Mouse (Mus musculus): ENCODE results near the gene Armc5. TPM values are rescaled to one million over a fixed set of nuclear protein-coding genes. Genes with fewer than 3 reads are reported as not detected.

Armc5 gene
- total RNA-seq, 2 experiments from 2014 or later: 13.0 to 13.4 TPM

GRCm38 (mm10) chr7:128244410-128245025 lies 7.4 kb downstream of the Armc5 start:
- no peak for DNase-seq (ENCODE audit: low spot score in 2 of 2)
- intact Hi-C loops (cut with DNase I): loop anchor here (5.0 kb wide), 3 partner anchors 173 to 463 kb away; partner anchors contain the start of genes Rgs10 and Tial1

DNA sequence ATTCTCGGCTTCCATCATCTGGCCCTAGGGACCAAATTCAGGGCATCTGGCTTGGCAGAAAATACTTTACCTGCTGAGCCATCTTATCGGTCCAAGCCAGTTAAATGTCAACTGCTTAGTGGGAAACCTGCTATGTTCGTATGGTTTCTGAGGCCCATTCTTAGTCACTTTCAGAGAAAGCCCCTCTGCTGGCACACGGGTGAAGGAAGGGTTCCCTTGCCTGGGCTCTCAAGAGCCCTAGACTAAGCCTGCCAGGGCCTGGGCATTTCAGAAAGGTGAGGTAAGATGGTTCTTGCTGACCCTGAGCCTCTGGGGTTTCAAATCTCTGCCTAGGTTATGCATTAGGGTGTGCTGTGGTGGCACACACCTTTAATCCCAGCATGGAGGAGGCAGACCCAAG lies 8.4 kb downstream of the Armc5 start:
- DNase-seq (ENCODE audit: low spot score in 2 of 2): no peak
- intact Hi-C loops (cut with DNase I): loop anchor here (5.0 kb wide), 3 partner anchors 172 to 462 kb away; partner anchors contain the start of genes Rgs10 and Tial1

- DNase-seq (ENCODE audit: low spot score in 2 of 2): peak; percentile 61 to 76
- intact Hi-C loops (cut with DNase I): loop anchor here (1.0 to 5.0 kb wide), 4 partner anchors 96 to 461 kb away; partner anchors contain the start of genes Rgs10 and Tial1
These were observed 9.6 kb downstream of the Armc5 start, which contains the start of gene Tgfb1i1 for GRCm38 (mm10) chr7:128246496-128247391. Gene Tgfb1i1 (plus strand): TSS chr7:128246812.

GRCm38 (mm10) chr7:128247443-128247842 lies 10.3 kb downstream of the Armc5 start:
- peak; percentile 84 to 93 for DNase-seq (ENCODE audit: low spot score in 2 of 2)
- intact Hi-C loops (cut with DNase I): loop anchor here (1.0 to 5.0 kb wide), 4 partner anchors 95 to 460 kb away; partner anchors contain the start of genes Rgs10 and Tial1

DNA sequence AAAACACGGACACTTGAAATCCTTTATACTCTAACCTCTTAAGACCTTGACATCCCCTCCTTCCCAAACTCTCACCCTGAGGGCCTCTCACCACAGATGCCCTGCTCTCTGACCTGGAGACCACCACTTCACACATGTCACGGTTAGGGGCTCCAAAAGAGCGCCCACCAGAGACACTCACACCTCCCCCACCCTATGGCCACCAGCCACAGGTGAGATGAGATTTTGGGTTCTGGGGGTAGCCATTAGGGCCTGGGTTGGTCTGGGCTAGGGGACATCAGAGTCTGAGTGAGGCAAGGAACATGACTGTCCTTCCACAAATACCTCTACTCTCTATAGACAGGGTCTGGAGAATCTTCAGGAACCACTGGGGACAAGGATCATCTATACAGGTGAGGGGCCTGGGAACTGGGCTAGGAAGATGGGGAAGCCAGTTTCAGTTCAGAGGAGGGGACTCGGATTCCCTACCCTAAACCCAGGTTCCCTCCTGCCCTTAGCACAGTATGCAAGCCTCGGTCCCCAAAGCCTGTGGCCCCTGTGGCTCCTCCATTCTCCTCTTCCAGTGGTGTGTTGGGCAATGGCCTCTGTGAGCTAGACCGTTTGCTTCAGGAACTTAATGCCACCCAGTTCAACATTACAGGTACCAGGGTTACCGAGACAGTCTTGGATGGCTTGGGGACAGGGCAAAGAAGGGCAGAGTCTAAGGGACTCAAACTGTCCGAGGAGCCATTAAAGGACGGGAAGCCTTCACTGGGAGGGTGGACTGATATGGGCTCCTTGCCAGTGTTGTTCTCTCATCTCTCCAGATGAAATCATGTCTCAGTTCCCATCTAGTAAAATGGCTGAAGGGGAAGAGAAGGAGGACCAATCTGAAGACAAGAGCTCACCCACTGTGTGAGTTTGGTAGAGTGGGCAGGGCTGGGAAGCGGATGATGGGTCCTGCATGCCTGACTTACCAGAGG lies 11.2 kb downstream of the Armc5 start:
- intact Hi-C loops (cut with DNase I): loop anchor here (2.0 to 5.0 kb wide), 4 partner anchors 48 to 459 kb away; partner anchors contain the start of genes Rgs10 and Tial1
- no peak for DNase-seq (ENCODE audit: low spot score in 2 of 2)

DNA sequence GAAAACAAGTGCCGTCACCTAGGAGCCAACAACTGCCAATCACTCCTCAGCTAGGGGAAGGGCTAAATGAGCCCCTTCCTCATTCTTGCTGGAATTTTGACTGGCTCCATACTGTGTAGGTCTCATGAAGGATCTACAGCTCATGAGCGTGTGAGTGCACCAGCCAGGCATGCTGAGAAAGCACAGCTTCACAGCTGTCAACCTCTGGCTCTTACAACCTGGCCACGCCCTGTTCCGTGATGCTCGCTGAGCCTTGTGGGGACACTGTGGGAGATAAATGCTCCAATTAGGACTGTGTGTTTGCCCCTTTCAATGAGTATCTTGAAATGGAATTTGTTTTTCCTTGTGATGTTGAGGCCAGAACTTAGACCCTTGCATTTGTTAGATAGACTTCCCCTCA lies 12.9 kb downstream of the Armc5 start:
- intact Hi-C loops (cut with DNase I): loop anchor here (2.0 to 5.0 kb wide), 4 partner anchors 47 to 457 kb away; partner anchors contain the start of genes Rgs10 and Tial1
- no peak for DNase-seq (ENCODE audit: low spot score in 2 of 2)

GRCm38 (mm10) chr7:128251946-128252345 lies 14.8 kb downstream of the Armc5 start:
- intact Hi-C loops (cut with DNase I): no loop called here
- DNase-seq (ENCODE audit: low spot score in 2 of 2): no peak

- intact Hi-C loops (cut with DNase I): no loop called here
- DNase-seq (ENCODE audit: low spot score in 2 of 2): peak; percentile 61 to 92
These were observed 15.5 kb downstream of the Armc5 start for GRCm38 (mm10) chr7:128252609-128253008.

DNA sequence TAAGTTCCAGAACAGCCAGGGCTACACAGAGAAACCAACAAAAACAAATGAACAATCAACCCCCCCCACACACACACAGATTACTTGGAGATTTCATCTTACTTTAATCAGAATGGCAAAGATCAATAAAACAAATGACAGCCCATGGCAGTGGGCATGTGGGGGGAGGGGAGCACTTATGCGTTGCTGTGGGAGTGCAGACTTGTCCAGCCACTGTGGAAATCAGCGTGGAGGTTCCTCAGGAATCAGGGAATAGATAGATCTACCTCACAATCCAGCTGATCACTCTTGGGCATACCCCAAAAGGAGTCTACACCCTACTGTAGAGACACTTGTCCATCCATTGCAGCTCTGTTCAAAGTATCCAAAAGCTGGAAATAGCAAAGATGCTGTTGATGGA lies 17.8 kb downstream of the Armc5 start:
- intact Hi-C loops (cut with DNase I): no loop called here
- DNase-seq (ENCODE audit: low spot score in 2 of 2): no peak

GRCm38 (mm10) chr7:128255757-128256156 lies 18.6 kb downstream of the Armc5 start:
- intact Hi-C loops (cut with DNase I): no loop called here
- no peak for DNase-seq (ENCODE audit: low spot score in 2 of 2)

GRCm38 (mm10) chr7:128256783-128257334 lies 19.7 kb downstream of the Armc5 start:
- DNase-seq (ENCODE audit: low spot score in 2 of 2): no peak
- intact Hi-C loops (cut with DNase I): no loop called here

DNA sequence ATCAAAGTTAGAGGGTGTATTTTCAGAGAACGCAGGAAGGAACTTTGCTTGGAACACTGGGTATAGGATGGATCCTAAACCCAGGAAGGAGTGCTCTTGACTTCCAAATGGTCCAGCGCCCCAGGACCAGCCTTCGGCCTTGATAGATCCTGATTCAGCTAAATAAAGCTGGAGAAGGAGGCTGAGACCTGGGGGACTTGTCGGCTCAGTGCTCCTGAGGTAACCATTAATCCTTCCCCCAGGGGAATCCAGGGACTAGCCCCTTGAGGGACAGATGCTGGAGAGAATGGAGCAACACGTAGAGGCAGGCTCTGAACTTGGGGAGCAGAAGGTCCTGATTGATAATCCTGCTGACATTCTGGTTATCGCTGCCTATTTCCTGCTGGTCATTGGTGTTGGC lies 28.3 kb downstream of the Armc5 start, which contains the start of gene Slc5a2:
Gene Slc5a2 (plus strand): TSS at position 247 of the 400 bp plus-strand sequence.
- DNase-seq (ENCODE audit: low spot score in 2 of 2): no peak
- intact Hi-C loops (cut with DNase I): no loop called here

GRCm38 (mm10) chr7:128266056-128266455 lies 28.9 kb downstream of the Armc5 start:
- DNase-seq (ENCODE audit: low spot score in 2 of 2): no peak
- intact Hi-C loops (cut with DNase I): no loop called here

- intact Hi-C loops (cut with DNase I): no loop called here
- no peak for DNase-seq (ENCODE audit: low spot score in 2 of 2)
These were observed 30.2 kb downstream of the Armc5 start for GRCm38 (mm10) chr7:128267391-128267790.

DNA sequence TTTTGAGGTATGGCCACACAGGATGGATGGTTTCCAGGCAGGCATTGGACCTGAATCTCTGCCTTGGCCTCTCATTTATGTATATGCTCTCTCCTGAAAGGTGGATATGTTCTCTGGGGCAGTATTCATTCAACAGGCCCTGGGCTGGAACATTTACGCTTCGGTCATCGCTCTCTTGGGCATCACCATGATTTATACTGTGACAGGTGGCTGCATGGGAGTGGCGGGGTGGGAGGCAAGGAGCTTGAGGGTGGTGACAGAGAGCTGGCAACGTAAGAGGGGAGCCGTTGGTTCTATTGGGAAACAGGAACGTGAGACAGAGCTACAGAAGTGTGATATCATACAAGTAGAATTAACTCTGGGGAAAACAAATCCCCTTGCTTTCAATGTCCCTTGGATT lies 30.7 kb downstream of the Armc5 start:
- intact Hi-C loops (cut with DNase I): no loop called here
- no peak for DNase-seq (ENCODE audit: low spot score in 2 of 2)

- intact Hi-C loops (cut with DNase I): no loop called here
- DNase-seq (ENCODE audit: low spot score in 2 of 2): no peak
These were observed 33.3 kb downstream of the Armc5 start for GRCm38 (mm10) chr7:128270431-128270850.

GRCm38 (mm10) chr7:128271496-128271895 lies 34.4 kb downstream of the Armc5 start:
- intact Hi-C loops (cut with DNase I): no loop called here
- DNase-seq (ENCODE audit: low spot score in 2 of 2): no peak

DNA sequence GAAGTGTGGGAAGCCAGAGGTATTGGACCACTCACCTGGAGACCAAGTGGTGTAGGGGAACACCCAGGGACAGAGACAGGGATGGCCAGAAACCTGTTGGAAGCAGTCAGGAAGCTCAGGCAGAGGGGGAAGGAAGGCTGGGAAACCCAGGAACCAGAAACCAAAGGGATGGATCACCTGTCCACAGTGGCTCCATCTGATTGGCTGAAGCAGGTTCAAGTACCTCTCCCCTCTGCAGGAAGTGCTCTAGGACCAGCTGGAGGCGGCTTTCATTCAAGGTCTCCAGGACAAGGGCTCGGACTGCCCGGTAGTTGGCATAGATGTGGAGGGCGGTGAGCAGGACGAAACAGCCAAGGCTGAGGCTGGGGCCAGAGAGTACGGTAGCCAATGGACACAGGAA lies 38.9 kb downstream of the Armc5 start:
- DNase-seq (ENCODE audit: low spot score in 2 of 2): no peak
- intact Hi-C loops (cut with DNase I): no loop called here

- intact Hi-C loops (cut with DNase I): no loop called here
- DNase-seq (ENCODE audit: low spot score in 2 of 2): no peak
These were observed 42.6 kb downstream of the Armc5 start for GRCm38 (mm10) chr7:128279750-128280149.

All from left cerebral cortex, postnatal 25 days (tissue).